Mouse (Mus musculus) embryo, embryonic 9.5 days (tissue): ENCODE measurements around the gene Sytl2.

Experiments used
- DNase-seq: peaks from one replicate; pipeline ENCODE4 v3.0.0-alpha.2; 2017; ENCODE audit errors: extremely low spot score

The Sytl2 gene

GRCm38 (mm10) chr7:90301942-90302646 lies at the start of gene Sytl2:
TSS of gene Sytl2 (plus strand) at chr7:90302252.
- DNase-seq = peak; percentile 60

GRCm38 (mm10) chr7:90252946-90253345 lies 49.1 kb upstream of the Sytl2 start:
- peak; percentile 27 for DNase-seq

GRCm38 (mm10) chr7:90258701-90259100 lies 43.4 kb upstream of the Sytl2 start:
- DNase-seq = no peak

- no peak for DNase-seq
Observed at GRCm38 (mm10) chr7:90259899-90260298, 42.2 kb upstream of the Sytl2 start.

DNA sequence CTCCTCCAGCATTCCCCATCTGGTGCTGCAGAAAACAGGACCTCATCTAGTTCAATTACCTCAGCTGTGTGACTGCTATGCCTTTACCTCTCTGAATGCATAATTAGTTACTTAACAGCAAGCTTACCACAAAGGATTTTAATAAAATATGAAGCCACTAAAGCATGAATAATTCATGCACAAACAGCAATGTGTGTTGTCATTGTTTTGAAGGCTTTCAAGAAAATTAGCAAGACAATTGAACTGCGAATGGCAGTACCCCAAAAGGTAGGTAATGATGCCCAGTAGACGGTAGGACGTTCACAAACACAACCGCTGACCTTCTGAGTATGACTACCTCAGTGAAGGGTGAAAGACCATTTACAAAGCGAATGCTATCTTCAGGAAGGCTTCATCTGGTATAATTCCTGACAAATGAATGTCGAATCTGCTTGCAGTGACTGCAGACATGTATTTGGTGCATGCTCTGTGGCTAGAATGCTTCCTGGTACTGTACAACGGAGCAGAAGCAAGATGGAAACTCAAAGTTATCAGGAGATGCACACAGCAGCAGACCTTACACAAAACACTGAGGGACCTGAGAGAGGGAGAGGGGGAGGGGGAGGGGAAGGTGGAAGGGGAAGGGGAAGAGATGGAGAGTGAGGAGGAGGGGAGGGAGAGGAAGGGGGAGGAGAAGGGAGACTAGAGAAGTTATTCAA lies 40.0 kb upstream of the Sytl2 start:
- DNase-seq = no peak

DNA sequence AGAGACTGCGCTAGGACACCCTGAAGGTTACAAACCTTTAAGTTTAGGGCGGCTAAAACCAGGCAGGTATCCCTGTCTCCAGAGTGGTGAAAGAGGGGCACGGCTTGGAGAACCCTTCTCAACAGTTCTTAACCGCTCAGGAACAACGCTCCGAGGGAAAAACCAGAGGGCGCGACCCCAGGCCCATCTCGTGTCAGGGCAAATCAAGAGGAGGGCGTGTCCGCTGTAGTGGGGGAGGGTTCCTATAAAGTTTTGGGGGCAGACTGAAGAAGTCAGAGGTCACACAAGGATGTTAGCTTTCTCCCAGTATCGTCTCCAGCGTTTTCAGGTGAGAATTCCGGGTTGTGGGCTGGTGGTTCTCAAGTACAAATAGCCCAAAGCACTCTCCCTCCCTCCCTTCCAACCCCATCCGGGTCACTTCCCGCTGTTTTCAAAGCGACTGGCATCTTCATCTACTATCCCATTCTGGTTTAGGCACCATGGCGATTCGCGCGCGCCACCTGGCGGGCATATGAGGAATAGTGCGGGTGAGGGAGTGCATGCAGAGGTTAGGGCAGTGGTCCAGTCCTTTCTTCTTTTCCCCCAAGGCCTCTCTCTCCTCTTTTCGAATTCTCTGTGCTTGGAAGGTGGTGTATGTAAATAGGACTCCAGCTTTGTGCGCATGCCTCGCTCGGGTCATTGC lies 36.6 kb upstream of the Sytl2 start, which contains the start of gene Ccdc83:
Gene Ccdc83, minus strand, starts transcription at position 489 of the 682 bp plus-strand sequence.
- DNase-seq = peak; percentile 85

- DNase-seq = no peak
Observed at GRCm38 (mm10) chr7:90270141-90270540, 31.9 kb upstream of the Sytl2 start.

GRCm38 (mm10) chr7:90274561-90275100 lies 27.4 kb upstream of the Sytl2 start:
- DNase-seq = no peak

DNA sequence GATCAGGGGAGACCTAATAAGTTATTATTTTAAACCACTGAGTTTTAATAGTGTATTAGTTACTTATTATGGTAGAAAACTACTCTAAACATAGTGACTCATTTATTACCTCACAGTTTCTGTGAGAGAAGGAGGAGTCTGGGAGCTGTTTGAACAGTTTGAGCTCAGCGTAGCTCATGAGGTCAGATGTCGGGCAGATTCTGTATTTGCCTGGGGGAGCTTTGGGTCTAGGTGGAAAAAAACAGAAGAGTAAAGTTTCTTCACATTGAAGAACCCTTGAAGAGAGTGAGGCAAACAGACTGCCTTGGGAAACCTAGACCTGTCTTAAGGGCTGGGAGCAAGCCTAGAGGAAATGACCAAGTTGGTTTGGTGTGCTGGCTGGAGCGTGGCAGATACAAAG lies 24.8 kb upstream of the Sytl2 start:
- DNase-seq = no peak

DNA sequence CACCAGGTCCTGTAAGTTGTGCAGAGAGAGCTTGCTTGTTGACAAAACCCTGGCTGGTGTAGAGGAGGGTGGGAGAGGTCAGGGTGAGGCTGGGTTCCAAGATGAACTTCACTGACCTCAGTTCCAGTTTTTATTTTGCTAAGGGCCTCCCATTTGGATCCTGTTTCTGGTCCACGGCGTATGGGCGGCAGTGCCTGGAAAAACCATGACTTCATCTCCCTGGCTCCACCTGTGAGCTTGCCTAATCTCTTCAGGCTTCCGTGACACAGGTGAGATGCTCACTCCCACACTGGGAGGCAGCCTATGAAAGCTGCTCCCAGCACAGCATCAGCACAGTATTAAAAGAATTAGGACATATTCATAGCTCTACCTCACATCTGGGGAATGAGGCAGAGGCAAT lies 24.3 kb upstream of the Sytl2 start:
- no peak for DNase-seq

DNA sequence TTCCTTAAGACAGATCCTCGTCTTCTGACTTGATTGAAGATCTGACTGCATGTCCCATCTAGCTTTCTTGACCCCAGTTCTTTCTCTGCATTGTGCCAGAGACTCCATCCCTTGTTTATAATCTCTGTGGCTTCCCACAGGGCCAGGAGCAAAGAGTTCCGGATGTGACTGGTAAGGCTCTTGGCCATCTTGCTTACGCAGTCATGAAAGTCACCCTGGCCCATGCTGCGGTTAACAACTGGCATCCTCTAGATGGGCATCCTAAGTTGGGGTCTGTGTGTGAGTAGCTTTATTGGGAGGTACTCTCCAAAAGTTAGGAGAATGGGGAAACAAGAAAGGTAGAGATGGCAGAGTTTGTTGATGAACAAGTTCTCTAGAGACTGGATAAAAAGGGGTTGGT lies 22.9 kb upstream of the Sytl2 start:
- no peak for DNase-seq

GRCm38 (mm10) chr7:90280274-90280875 lies 21.7 kb upstream of the Sytl2 start:
- DNase-seq = peak; percentile 43

GRCm38 (mm10) chr7:90280878-90281277 lies 21.2 kb upstream of the Sytl2 start:
- no peak for DNase-seq

- no peak for DNase-seq
Observed at GRCm38 (mm10) chr7:90281759-90282546, 20.1 kb upstream of the Sytl2 start.

DNA sequence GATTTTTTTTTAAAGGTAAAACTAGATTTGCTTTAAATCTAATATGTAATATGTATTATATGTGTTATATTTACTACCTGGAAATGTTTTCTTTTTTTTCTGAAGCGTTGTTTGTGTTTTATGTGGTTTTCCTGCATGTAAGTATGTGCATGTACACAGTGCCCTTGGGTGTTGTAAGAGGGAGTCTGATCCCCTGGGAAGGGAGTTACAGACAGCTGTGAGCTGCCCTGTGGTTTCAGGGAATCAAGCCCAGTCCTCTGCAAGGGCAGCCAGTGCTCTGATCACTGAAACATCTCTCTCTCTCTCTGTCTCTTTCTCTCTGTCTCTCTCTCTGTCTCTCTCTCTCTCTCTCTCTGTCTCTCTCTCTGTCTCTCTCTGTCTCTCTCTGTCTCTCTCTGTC lies 19.3 kb upstream of the Sytl2 start:
- no peak for DNase-seq

- no peak for DNase-seq
Observed at GRCm38 (mm10) chr7:90284793-90285192, 17.3 kb upstream of the Sytl2 start.

DNA sequence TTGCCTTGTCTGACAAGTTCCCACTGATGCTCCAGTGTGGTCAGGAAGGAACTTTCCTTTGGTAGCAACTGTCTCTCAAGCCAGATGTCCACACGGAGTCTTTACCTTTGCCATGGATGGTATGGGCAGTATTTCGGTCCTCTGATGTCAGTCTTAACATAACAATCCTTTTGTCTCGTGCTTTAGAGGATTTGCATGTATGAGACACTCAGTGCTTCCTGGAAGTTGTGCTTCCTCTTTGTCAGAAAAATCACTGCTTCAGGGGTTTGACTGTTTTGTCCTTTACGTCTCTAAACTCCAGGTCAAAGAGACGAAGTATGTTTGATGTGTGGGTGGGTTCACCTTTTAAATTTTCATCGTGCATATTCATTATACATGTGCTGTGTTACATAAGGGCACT lies 10.2 kb upstream of the Sytl2 start:
- DNase-seq = no peak

- peak; percentile 36 for DNase-seq
Observed at GRCm38 (mm10) chr7:90302647-90303552, 848 bp downstream of the Sytl2 start.

GRCm38 (mm10) chr7:90306079-90306478 lies 4.0 kb downstream of the Sytl2 start:
- peak; percentile 70 for DNase-seq

- DNase-seq = no peak
Observed at GRCm38 (mm10) chr7:90306968-90307367, 4.9 kb downstream of the Sytl2 start.
